Mouse (Mus musculus): ENCODE results near the gene Stk11.

DNA sequence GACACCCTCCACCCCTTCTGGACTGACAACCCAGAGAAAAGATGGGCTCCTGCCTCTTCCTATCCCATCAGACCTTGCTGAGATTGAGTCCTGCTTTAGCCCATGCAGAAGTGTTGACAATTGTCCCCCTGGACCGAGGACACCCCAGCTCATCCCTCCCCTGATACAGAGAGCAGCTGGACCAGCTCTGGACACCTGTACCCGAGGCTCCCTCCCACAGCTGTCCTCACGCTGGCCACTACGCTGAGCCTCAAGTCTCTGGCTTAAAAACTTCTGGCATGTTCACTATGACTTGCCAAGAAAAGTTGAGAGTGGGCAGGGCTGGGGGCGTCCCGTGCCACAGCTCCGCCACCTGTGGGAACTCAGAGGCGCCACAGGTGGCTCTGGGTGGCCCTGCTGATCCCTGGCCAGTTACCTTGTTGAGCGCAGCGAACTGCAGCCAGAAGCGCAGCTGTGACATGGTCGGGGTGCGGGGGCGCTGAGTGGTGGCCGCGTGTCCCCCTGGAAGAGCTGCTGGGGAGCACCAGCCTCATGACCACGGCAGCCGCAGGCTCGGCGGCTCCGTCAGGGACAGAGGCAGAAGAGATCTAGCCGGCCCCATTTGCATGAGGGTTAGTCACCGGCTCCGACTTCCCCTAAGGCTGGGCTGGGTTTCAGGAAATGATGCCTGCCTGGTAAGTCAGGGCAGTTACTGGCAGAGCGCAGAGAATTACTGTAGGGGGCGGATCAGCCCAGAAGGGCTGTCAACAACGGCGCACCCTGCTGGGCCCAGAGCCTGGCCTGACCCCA, 40.6 kb upstream of the Stk11 start:
- no peak for TF ChIP-seq CTCF (conservative IDR thresholded peaks at IDR 0.05; ENCODE audit: low read length)
- no peak for TF ChIP-seq NANOG (IDR thresholded peaks at IDR 0.05; ENCODE audit: borderline replicate concordance, low read length)
- no peak for TF ChIP-seq POU5F1 (IDR thresholded peaks at IDR 0.05; ENCODE audit: borderline replicate concordance, low read length)

All from E14TG2a.4 (cell line).